22 mouse cellular contexts compared by ENCODE assay signal in the genomic region with DNA sequence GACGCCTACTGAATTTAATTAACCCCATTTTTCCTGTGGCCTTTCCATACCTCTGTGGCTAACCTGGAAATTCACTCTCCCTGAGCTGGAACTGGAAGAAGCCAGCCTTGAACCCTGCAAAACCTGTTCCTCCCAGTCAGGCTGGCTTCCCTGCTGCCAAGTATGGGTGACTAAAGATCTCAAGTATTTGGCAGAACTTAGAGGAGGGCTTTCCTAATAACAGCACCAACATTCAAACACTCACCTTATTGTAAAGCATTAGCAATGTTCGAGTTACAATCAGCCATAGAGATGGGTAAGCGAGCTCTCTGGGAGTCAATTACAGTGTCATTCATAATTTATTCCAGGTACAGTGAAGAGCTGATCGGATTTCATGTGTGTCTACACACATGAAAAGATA.
A peak's percentile ranks its signal among the peaks of the same experiment; 100 is the strongest.
DNase-seq lines count a peak whose midpoint lies in the region; ATAC-seq and TF ChIP-seq lines count a peak whose summit lies in the region.
"Had no signal": no experiment of that assay in that cellular context is flagged by ENCODE, and none has a peak within 500 bp of the region (broad histone marks: within the 10 kb centered on the region; RNA-seq: fewer than 3 reads in every experiment).

No protein-coding gene starts in this region.

- no peak for TF ChIP-seq CTCF in cortical plate, adult 2 months (IDR thresholded peaks at IDR 0.05; ENCODE audit: extremely low read depth, insufficient read depth, low read length)

- H3K4me2 ChIP-seq in kidney, embryonic 16.5 days (replicated peaks; ENCODE audit: low read depth, low read length) = no peak overlapping the region
- no peak overlapping the region for H3K4me2 ChIP-seq in midbrain, embryonic 13.5 days (replicated peaks)
- H3K4me2 ChIP-seq: liver, embryonic 13.5 days; midbrain, embryonic 11.5 days; neural tube, embryonic 13.5 days had no signal

- 50% methylated on average over 4 of the region's 4 CpGs for WGBS in kidney, embryonic 16.5 days
- 84% methylated on average over 4 of the region's 4 CpGs for WGBS in midbrain, embryonic 13.5 days

- H3K4me1 ChIP-seq in kidney, embryonic 16.5 days (ENCODE audit: insufficient read depth, low read length) = peaks cover 17% of the 10 kb centered on the region
- no peaks in the 10 kb centered on the region for H3K4me1 ChIP-seq in cortical plate, adult 2 months (ENCODE audit: control insufficient read depth, insufficient read depth, low read length)
- 0 out of 2 replicates have a peak, but pooled peaks cover 8% of the 10 kb centered on the region for H3K4me1 ChIP-seq in midbrain, embryonic 13.5 days (replicated peaks)
- H3K4me1 ChIP-seq: liver, embryonic 13.5 days had no signal

- no peak overlapping the region for H3K4me3 ChIP-seq in kidney, embryonic 16.5 days (ENCODE audit: low read length)
- H3K4me3 ChIP-seq in cortical plate, adult 2 months (ENCODE audit: insufficient read depth, low read length) = peak overlapping the region; percentile 8; the same call in 1 of the 2 replicates
- no peak overlapping the region for H3K4me3 ChIP-seq in midbrain, embryonic 13.5 days (replicated peaks)
- H3K4me3 ChIP-seq: erythroblast, embryonic 14.5 days; heart, embryonic 15.5 days; limb, embryonic 13.5 days; liver, embryonic 13.5 days; neural tube, embryonic 13.5 days had no signal

- DNase-seq in kidney, adult 18-20 months = peak; percentile 36
- peak; percentile 22 to 39 for DNase-seq in kidney, postnatal 36 days
- peak; percentile 38 for DNase-seq in lung, postnatal 25 days (ENCODE audit: low spot score)
- no peak for DNase-seq in natural killer cell, adult 2 months (ENCODE audit: low spot score in 2 of 2)
- DNase-seq: adrenal gland, postnatal 25 days; cerebellum, adult 11-12 months; cerebellum, postnatal 36 days; gastrocnemius, postnatal 14 days; layer of hippocampus, adult 9-11 months; liver, embryonic 13.5 days had no signal

- TF ChIP-seq POLR2A in cortical plate, adult 2 months (IDR thresholded peaks at IDR 0.05; ENCODE audit: extremely low read depth, insufficient read depth, low read length) = no peak

- ATAC-seq in kidney, embryonic 16.5 days (ENCODE audit: low FRiP score, low TSS enrichment) = no peak
- ATAC-seq in midbrain, embryonic 13.5 days = no peak
- ATAC-seq: forebrain, embryonic 14.5 days; hindbrain, postnatal 0 days; intestine, postnatal 0 days had no signal

- H3K36me3 ChIP-seq in kidney, embryonic 16.5 days (ENCODE audit: insufficient read depth, low read length) = no peaks in the 10 kb centered on the region
- no peaks in the 10 kb centered on the region for H3K36me3 ChIP-seq in midbrain, embryonic 13.5 days
- H3K36me3 ChIP-seq: heart, embryonic 15.5 days; limb, embryonic 13.5 days; liver, embryonic 13.5 days; neural tube, embryonic 13.5 days had no signal

- no peak overlapping the region for H3K9ac ChIP-seq in kidney, embryonic 16.5 days (replicated peaks; ENCODE audit: low read length)
- no peak overlapping the region for H3K9ac ChIP-seq in midbrain, embryonic 13.5 days (replicated peaks)
- H3K9ac ChIP-seq: heart, embryonic 15.5 days; limb, embryonic 13.5 days; liver, embryonic 13.5 days; neural tube, embryonic 13.5 days had no signal

- no peaks in the 10 kb centered on the region for H3K27me3 ChIP-seq in kidney, embryonic 16.5 days (ENCODE audit: insufficient read depth, low read length)
- no peaks in the 10 kb centered on the region for H3K27me3 ChIP-seq in midbrain, embryonic 13.5 days
- H3K27me3 ChIP-seq: CH12.LX; heart, embryonic 15.5 days; limb, embryonic 13.5 days; liver, embryonic 13.5 days; neural tube, embryonic 13.5 days had no signal

- no peaks in the 10 kb centered on the region for H3K9me3 ChIP-seq in kidney, embryonic 16.5 days (ENCODE audit: low read length)
- H3K9me3 ChIP-seq in midbrain, embryonic 13.5 days = no peaks in the 10 kb centered on the region
- H3K9me3 ChIP-seq: heart, embryonic 15.5 days; limb, embryonic 13.5 days; liver, embryonic 13.5 days; neural tube, embryonic 13.5 days had no signal

- no peak overlapping the region for H3K27ac ChIP-seq in kidney, embryonic 16.5 days (ENCODE audit: low read length)
- no peak overlapping the region for H3K27ac ChIP-seq in cortical plate, adult 2 months (ENCODE audit: insufficient read depth, low read length)
- H3K27ac ChIP-seq in midbrain, embryonic 13.5 days = no peak overlapping the region
- H3K27ac ChIP-seq: heart, embryonic 15.5 days; hindbrain, postnatal 0 days; limb, embryonic 13.5 days; liver, embryonic 13.5 days; neural tube, embryonic 13.5 days had no signal

Comparison
In these comparisons a context has a peak if more than half of its experiments do, and no peak if none do; other contexts are left out.
1. DNase-seq: peak in kidney, adult 18-20 months (single experiment), kidney, postnatal 36 days (2 of 2) and lung, postnatal 25 days (single experiment); none in natural killer cell, adult 2 months (0 of 2).